Comparison of ENCODE assay signal across 25 mouse cellular contexts in genomic region chr1:194107271-194107938, GRCm38 (mm10).
A peak's percentile ranks its signal among the peaks of the same experiment; 100 is the strongest.
DNase-seq lines count a peak whose midpoint lies in the region; ATAC-seq lines count a peak whose summit lies in the region.
"Had no signal": no experiment of that assay in that cellular context is flagged by ENCODE, and none has a peak within 500 bp of the region (broad histone marks: within the 10 kb centered on the region; RNA-seq: fewer than 3 reads in every experiment).

No protein-coding gene starts in this region.

- no peak overlapping the region for H3K27ac ChIP-seq in intestine, embryonic 15.5 days
- H3K27ac ChIP-seq in stomach, embryonic 16.5 days (ENCODE audit: low read length), result no peak overlapping the region
- H3K27ac ChIP-seq: embryonic facial prominence, embryonic 12.5 days; embryonic facial prominence, embryonic 15.5 days; heart, adult 2 months; heart, embryonic 10.5 days; heart, embryonic 13.5 days; hindbrain, embryonic 12.5 days; hindbrain, embryonic 15.5 days had no signal

- no peaks in the 10 kb centered on the region for H3K9me3 ChIP-seq in intestine, embryonic 15.5 days
- H3K9me3 ChIP-seq in stomach, embryonic 16.5 days (replicated peaks; ENCODE audit: control insufficient read depth, low read length), result no peaks in the 10 kb centered on the region
- H3K9me3 ChIP-seq: embryonic facial prominence, embryonic 12.5 days; embryonic facial prominence, embryonic 15.5 days; heart, embryonic 10.5 days; heart, embryonic 13.5 days; hindbrain, embryonic 12.5 days; hindbrain, embryonic 15.5 days had no signal

- H3K9ac ChIP-seq in intestine, embryonic 15.5 days, result no peak overlapping the region
- H3K9ac ChIP-seq in stomach, embryonic 16.5 days (ENCODE audit: low read length), result no peak overlapping the region
- H3K9ac ChIP-seq: embryonic facial prominence, embryonic 12.5 days; embryonic facial prominence, embryonic 15.5 days; forebrain, postnatal 0 days; heart, embryonic 13.5 days; hindbrain, embryonic 12.5 days; hindbrain, embryonic 15.5 days had no signal

- no peak overlapping the region for H3K4me2 ChIP-seq in intestine, embryonic 15.5 days (replicated peaks)
- H3K4me2 ChIP-seq in stomach, embryonic 16.5 days (ENCODE audit: low read depth, low read length), result no peak overlapping the region
- H3K4me2 ChIP-seq: embryonic facial prominence, embryonic 12.5 days; embryonic facial prominence, embryonic 15.5 days; heart, embryonic 13.5 days; hindbrain, embryonic 12.5 days; hindbrain, embryonic 15.5 days had no signal

- no peaks in the 10 kb centered on the region for H3K36me3 ChIP-seq in intestine, embryonic 15.5 days
- H3K36me3 ChIP-seq in stomach, embryonic 16.5 days (ENCODE audit: control insufficient read depth, insufficient read depth, low read length), result no peaks in the 10 kb centered on the region
- H3K36me3 ChIP-seq: embryonic facial prominence, embryonic 12.5 days; embryonic facial prominence, embryonic 15.5 days; heart, embryonic 10.5 days; heart, embryonic 13.5 days; hindbrain, embryonic 12.5 days; hindbrain, embryonic 15.5 days had no signal

- H3K27me3 ChIP-seq in intestine, embryonic 15.5 days (replicated peaks), result no peaks in the 10 kb centered on the region
- H3K27me3 ChIP-seq in stomach, embryonic 16.5 days (ENCODE audit: control insufficient read depth, insufficient read depth, low read length), result 0 out of 2 replicates have a peak, but pooled peaks cover 5% of the 10 kb centered on the region
- H3K27me3 ChIP-seq: embryonic facial prominence, embryonic 12.5 days; embryonic facial prominence, embryonic 15.5 days; heart, embryonic 13.5 days; hindbrain, embryonic 12.5 days; hindbrain, embryonic 15.5 days had no signal

- ATAC-seq in intestine, embryonic 15.5 days, result peak; percentile 95
- ATAC-seq in stomach, embryonic 16.5 days (ENCODE audit: insufficient read depth, low FRiP score), result peak; percentile 71; the same call in 1 of the 2 replicates
- ATAC-seq: CD4-positive, CD25-positive, alpha-beta regulatory T cell, adult 4 months; forebrain, embryonic 14.5 days; forebrain, postnatal 0 days had no signal

- no peaks in the 10 kb centered on the region for H3K4me1 ChIP-seq in intestine, embryonic 15.5 days (replicated peaks)
- no peaks in the 10 kb centered on the region for H3K4me1 ChIP-seq in stomach, embryonic 16.5 days (ENCODE audit: control insufficient read depth, insufficient read depth, low read length)
- H3K4me1 ChIP-seq: embryonic facial prominence, embryonic 15.5 days; heart, embryonic 13.5 days had no signal

- whole genome bisulfite sequencing in intestine, embryonic 15.5 days, result 67% methylated on average over 3 of the region's 3 CpGs
- WGBS in large intestine, adult 2 months, result 37% methylated on average over 3 of the region's 3 CpGs
- 61% methylated on average over 3 of the region's 3 CpGs for WGBS in stomach, embryonic 16.5 days

- DNase-seq in R1 (ENCODE audit: low read depth, low spot score), result peak; percentile 6
- peak; percentile 25 for DNase-seq in large intestine, adult 2 months (ENCODE audit: low read depth, low spot score)
- no peak for DNase-seq in urinary bladder, postnatal 4 days (ENCODE audit: low spot score in 2 of 2)
- no peak for DNase-seq in kidney, postnatal 36 days
- no peak for DNase-seq in ovary, adult 18-20 months (ENCODE audit: low spot score)
- DNase-seq in cerebellum, adult 9-11 months, result no peak
- DNase-seq: adrenal gland, postnatal 10 days; adrenal gland, postnatal 36 days; cerebellum, adult 18-20 months; cerebellum, adult 9-10 months; cerebellum, postnatal 25 days; forebrain, postnatal 0 days; gastrocnemius, postnatal 10 days; heart, adult 2 months; heart, postnatal 14 days had no signal

- no peak overlapping the region for H3K4me3 ChIP-seq in intestine, embryonic 15.5 days (replicated peaks)
- no peak overlapping the region for H3K4me3 ChIP-seq in stomach, embryonic 16.5 days (replicated peaks; ENCODE audit: low read length)
- H3K4me3 ChIP-seq: embryonic facial prominence, embryonic 12.5 days; embryonic facial prominence, embryonic 15.5 days; heart, adult 2 months; heart, embryonic 10.5 days; heart, embryonic 13.5 days; hindbrain, embryonic 12.5 days; hindbrain, embryonic 15.5 days had no signal

Comparison
In these comparisons a context has a peak if more than half of its experiments do, and no peak if none do; other contexts are left out.
1. DNase-seq: peak in R1 (single experiment) and large intestine, adult 2 months (single experiment); none in urinary bladder, postnatal 4 days (0 of 2), kidney, postnatal 36 days (0 of 2), ovary, adult 18-20 months (single experiment) and cerebellum, adult 9-11 months (single experiment).